Mouse (Mus musculus): Measurements from ENCODE around the gene Ppp1r1c. TPM values are rescaled to one million over a fixed set of nuclear protein-coding genes. Genes with fewer than 3 reads are reported as not detected.

Gene Ppp1r1c
- polyA plus RNA-seq, 1 experiment = not detected

DNA sequence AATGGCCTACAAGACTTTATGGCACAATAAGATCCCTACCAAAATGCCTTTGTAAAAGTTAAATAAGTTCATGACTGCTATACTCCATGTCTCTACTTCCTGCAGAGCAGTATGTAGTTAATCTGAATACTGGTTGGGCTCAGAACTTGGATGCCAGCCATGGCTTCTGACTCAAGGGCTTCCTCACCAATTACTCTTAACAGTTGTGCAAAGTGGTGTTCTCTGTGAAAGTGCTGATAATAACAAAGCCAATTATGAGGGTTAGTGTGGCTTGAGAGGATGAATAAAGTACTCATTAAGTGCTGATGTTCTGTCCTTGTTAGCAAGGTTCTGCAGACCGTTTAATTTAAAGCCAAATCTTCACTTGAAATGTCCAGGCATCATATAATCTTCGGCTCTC lies 31.4 kb downstream of the Ppp1r1c start:
- DNase-seq (ENCODE audit: low read depth, low spot score) = no peak
- 70% methylated on average over 2 of the region's 2 CpGs for WGBS

DNA sequence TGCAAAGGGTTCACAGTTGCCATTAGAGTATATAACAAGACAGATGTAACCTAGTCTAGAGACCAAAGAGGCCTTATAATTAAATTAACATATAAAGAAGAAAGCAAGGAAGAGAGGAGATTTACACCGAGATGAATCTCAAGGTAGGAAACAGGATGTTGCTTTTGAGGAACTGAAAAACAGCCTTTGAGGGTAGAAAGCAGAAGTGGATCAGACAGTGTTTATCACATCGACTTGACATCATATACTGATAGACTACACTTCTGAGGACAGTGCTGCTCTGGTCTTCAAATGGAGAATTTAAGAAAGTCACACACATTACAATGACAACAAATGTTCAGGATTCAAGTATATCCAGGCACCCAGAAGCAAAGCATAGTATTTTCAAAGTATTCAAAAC lies 34.4 kb downstream of the Ppp1r1c start:
- WGBS = 78% methylated on average over 2 of the region's 2 CpGs
- no peak for DNase-seq (ENCODE audit: low read depth, low spot score)

DNA sequence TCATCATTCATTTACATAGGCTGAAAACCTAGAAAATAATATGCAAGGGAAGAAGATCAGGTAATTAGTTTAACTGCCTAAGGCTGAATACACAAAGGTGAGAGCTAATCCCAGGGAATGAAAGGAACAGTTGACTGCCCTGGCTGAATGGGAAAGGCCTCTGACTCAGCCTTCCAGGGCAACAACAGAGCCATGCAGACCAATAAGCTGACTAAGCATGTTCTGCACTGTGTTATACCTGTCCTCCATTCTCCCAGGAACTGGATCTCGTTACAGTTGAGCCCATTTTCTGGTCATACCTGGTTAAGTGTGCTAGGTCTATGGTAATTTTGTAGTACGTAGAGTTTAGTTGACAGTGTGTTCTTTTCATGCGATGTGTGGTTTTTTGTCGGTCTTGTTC lies 36.6 kb downstream of the Ppp1r1c start:
- 94% methylated on average over 4 of the region's 4 CpGs for WGBS

DNA sequence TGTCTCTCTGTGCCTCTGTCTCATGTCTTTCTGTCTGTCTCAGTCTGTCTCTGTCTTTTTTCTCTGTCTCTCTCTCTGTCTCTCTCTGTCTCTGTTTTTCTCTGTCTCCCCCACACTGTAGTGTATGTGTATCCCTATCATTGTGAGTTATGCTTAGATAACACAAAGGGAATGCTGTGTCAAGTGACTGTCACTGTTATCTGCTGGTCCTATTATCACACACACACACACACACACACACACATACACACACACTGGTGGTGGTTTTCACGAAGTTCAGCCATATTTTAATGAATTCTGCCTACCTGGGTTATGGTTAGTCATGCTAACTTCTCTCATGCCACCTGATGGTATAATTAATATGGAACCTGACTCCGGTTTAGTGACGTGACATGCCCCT lies 44.1 kb downstream of the Ppp1r1c start:
- 76% methylated on average over 3 of the region's 3 CpGs for WGBS
- DNase-seq (ENCODE audit: low read depth, low spot score) = no peak

More for the DNA sequence above, 36.6 kb downstream of the Ppp1r1c start:
- no peak for DNase-seq (ENCODE audit: low read depth, low spot score)

DNA sequence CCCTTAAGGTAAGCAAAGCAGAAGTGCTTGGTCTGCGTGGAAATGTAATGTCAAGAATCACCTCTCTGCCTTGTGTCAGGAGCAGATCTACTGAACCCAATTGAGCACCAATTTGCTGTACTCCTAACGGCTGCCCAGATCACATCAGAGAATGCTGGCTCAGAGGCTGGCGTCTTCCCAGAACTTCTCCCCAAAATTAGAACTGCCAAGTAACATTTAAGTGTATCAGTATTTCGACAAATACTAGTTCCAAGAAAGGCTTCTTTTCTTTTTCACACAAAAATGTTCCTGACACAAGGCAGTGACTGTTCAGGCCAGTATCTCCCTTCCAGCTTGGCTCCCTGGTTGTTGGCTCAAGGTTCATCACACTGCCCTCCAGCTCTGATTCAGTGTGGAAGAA lies 52.4 kb downstream of the Ppp1r1c start:
- no peak for DNase-seq (ENCODE audit: low read depth, low spot score)
- 76% methylated on average over 4 of the region's 4 CpGs for WGBS

DNA sequence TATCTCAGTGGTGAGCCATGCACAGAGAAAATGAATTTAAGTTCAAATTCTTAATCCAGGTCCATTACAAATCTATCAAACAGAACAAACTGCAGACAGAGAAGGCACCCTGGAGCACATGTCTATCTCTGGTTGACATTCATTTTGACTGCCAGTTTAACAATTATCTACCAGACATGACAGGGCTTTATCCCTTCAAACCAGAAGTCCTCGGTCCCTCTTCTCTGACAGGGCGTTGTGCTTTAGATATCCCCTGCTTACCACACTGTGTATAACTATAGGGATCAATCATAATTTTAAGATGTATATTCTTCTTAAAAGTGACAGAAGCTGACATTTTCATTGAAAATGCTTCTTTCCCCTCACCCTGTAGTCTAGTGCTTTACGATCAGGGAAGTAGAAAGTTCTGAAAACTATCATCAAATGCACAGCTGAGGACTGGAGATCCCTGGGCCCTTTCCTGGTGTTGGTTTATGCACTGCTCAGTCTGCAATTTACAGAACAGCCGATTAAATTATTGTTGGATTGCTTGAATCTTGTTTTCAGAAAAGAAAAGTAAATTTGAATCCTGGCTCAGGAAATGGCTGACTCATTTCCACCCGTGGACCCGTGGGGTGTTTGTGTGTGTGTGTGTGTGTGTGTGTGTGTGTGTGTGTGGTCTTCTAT lies 55.3 kb downstream of the Ppp1r1c start:
- 61% methylated on average over 6 of the region's 6 CpGs for WGBS
- no peak for DNase-seq (ENCODE audit: low read depth, low spot score)

DNA sequence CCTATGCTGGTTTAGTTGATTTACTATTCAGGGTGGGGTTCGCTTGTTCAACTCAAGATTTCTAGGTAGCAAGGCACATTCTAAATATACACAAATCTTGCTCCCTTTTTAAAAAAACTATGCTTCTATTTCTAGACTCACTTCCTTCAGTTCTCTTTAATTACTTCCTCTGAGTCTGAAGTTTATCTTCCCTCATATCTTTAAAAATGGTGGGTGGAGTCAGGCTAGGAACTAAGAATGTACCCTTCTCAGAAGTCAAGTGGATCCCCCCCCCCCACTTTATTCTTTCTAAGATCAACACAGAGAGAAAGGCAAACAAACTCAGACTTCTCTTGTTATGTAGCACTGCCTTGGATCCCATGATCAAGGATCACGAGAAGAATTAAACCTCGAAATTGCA lies 57.5 kb downstream of the Ppp1r1c start:
- no peak for DNase-seq (ENCODE audit: low read depth, low spot score)
- WGBS = 55% methylated on average over 3 of the region's 3 CpGs

DNA sequence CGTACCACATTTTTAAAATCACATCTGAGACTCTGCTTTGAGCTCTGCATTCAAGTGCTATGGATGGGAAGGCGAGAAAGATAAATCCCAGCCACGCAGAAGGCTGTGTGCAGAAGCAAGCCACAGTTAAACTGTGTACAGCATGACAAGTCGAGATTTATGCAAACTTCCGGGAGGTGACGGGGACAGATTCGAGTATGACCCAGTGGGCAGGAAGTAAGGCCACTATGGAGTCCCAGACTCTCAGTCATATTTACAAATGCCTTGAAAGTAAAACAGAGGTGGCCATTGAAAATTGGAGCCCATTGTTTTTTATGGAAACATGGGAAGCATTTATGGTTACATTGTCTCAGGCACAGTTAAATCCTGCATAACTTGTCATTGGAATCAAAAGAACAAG lies 58.1 kb downstream of the Ppp1r1c start:
- 69% methylated on average over 7 of the region's 7 CpGs for WGBS
- no peak for DNase-seq (ENCODE audit: low read depth, low spot score)

DNA sequence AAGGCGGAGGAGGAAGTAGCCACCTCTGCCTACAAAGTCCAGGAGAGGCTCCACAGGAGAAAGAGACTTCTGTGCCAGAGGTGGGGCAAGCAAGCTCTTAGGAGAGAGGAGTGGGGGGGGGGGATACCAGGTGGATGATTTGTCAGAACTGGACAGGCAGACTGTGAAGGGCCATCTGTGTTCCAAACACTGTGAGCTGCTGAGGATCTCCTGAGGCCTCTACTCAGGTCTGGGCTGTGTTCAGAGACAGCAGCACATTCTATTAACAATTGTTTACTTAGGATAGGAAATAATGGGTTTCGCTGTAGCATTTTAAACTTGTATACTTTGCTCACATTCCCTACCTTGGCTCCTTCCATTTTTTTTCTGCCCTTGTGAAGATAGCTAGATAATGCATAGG lies 61.0 kb downstream of the Ppp1r1c start:
- no peak for DNase-seq (ENCODE audit: low read depth, low spot score)
- 61% methylated on average over 2 of the region's 2 CpGs for WGBS

DNA sequence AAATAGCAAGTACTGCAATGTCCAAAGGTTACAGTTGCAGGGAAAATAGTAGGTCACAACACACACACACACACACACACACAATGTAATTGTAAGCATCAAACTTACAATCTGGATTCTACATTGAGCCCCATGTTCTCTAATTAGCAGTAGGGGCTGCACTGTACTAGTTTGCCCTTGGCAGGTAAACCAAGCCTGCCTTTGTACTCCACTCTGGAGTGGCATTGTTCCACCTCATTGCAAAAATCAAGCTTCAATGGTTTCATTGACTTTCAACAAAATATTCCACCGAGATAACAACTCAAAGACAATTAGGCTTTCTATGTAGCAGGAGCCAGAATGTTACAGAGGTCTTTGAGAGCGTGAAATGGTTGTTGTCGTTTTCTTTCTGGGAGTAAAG lies 62.7 kb downstream of the Ppp1r1c start:
- DNase-seq (ENCODE audit: low read depth, low spot score) = no peak
- WGBS = 86% methylated on average over 3 of the region's 3 CpGs

DNA sequence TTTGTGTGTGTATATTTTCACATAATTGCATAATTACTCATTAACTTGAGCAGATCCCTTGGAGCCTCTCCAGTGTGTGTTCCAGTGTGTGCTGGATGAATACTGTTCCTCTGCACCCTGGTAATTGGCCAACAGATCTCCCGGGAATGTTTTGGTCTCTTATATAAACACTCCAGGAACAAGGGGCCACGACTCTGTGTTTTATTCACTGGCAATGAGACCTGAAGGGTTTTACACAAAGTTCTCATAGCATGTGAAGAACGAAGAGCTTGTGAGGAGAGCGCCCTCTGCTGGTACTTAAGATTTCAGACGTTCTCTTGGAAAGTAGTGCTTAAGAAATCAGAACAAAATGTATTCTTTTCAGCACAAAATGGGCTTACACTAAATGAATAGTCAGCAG lies 66.8 kb downstream of the Ppp1r1c start:
- DNase-seq (ENCODE audit: low read depth, low spot score) = peak; percentile 70
- under 1% methylated on average over 5 of the region's 5 CpGs for WGBS

DNA sequence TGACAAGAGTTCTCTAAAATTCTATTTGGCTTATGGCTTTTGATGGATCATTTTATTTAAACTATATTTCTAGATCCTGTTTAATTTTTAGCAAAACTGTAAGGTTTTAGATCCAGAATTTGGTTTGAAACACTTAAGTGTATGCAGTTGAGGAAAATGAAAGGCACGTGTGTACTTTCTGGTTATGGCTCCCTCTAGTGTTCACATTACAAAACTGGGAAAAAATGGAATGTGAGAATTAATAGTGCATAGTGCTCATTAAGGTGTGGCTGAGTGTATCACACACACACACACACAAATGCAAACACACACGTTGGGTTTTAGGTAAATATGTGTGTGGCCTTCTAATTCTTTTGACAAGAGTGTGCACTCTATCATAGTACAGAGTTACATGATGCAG lies 70.2 kb downstream of the Ppp1r1c start:
- 66% methylated on average over 2 of the region's 2 CpGs for WGBS
- DNase-seq (ENCODE audit: low read depth, low spot score) = no peak

DNA sequence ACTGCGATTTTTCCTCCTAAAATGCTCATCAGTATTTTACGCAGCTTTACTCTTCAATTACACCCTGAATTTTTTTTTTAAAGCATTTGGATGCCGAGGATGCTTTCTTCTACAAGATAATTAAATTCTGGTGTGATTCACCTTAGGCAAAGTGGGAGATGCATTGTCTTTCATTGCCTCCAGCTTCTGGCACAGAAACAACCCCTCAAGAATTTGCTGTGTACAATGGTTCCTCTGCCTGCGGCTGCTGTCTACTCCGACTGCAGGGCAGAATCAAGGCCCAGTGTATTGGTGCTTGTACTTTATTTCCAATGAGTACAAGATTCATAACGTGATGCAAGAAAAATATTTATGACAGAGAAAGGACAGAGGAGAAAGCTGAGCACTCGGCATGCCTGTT lies 73.2 kb downstream of the Ppp1r1c start:
- DNase-seq (ENCODE audit: low read depth, low spot score) = no peak
- 62% methylated on average over 7 of the region's 7 CpGs for WGBS

DNA sequence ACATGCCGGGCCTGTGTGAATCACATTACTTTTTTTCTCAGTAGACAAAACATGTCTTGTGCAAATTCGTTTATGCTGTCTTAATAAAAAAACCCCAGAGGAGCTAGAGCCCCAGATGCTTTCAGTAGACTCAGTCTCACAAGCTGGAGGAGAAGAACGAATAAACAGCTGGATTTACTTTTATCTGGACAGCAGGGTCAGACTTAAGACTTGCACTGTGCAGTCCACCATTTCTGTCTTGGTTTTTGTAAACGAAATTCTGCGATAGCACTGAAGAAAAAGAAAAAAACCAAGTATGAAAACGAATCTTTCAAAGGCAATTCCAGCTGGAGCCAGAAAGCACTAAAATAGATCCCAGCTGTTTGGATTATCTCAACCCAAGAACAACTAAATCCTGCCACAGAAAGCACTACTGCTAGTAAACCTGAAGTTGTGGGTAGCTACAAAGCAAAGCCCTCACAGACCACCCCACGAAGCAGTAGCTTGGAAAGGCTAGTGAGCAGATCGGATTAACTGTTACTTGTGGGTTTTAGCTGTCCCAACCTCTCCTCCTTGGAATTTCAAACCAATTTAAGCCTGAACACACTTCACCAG lies 78.1 kb downstream of the Ppp1r1c start:
- 54% methylated on average over 8 of the region's 8 CpGs for WGBS
- DNase-seq (ENCODE audit: low read depth, low spot score) = no peak

DNA sequence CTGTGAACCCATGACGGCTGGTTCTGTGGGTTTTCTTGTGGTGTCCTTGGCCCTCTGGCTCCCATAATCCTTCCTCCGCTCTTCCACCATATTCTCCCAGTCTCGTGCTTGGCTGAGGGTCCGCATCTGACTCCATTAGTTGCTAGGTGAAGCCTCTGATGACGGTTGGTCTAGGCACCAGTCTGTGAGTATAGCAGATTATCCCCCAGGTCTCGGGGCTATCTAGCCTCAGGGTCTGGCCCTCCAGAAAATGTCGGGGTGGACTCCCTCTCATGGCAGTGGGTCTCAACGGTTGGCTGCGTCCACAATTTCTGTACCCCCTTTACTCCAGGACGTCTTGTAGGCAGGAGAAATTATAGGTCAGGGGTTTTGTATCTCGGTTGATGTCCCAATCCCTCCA lies 78.9 kb downstream of the Ppp1r1c start:
- DNase-seq (ENCODE audit: low read depth, low spot score) = no peak
- WGBS = 86% methylated on average over 11 of the region's 11 CpGs

DNA sequence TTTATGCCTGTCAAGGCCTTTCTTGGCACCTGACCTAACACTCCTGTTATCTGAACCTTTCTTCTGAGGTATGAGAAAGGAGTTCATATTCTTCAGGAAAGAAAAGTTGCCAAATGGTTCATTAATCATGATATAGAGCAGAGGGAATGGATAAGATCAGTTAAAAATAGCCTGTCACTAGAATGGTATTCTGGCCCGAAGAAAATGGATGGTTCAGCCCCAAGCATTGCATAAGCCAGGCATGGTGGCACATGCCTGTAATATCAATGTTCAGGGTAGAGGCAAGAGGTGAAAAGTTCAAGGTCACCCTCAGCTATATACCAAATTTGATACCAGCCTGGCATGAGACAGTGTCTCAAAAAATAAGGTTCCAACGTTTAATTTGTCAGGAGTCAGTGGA lies 85.6 kb downstream of the Ppp1r1c start:
- DNase-seq (ENCODE audit: low read depth, low spot score) = no peak
- WGBS = 79% methylated on average over 2 of the region's 2 CpGs

DNA sequence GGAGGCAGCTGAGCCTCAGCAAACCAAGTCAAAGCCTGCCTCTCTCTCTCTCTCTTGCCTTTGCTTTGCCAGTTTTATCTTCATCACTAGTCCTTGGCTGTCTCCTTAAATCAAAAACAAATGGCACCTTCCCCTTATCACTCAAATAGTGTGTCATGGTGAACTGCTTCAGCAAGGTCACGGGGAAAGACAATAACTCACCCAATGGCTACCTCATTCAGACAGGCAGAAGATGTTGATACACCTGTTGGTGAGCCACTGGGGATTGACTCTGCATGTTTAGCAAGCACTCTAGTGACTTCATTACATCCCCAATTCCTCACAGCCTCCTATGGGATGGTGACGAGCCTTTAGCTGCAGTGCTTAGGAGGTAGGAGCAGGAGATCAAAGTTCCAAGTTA lies 89.9 kb downstream of the Ppp1r1c start:
- no peak for DNase-seq (ENCODE audit: low read depth, low spot score)
- 52% methylated on average over 2 of the region's 2 CpGs for WGBS

DNA sequence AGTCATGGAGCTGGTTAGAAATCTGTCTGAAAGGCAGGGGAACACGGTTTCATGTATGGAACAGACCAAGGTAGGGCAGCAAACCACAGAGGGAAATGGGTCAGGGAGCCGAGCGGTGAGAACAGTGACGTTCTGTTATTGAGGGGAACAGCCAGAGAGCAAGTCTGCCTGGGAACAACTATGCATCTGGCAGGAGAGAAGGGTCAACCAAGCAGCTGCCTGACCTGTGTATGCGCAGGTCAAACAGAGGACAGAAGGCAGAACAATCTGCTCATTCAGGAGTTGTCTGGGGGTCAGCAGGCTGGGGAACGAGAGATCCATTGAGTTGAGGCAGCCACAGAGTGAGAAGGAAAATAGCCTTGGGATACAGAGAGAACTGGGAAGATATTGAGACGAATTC lies 91.0 kb downstream of the Ppp1r1c start:
- no peak for DNase-seq (ENCODE audit: low read depth, low spot score)
- 52% methylated on average over 7 of the region's 7 CpGs for WGBS

DNA sequence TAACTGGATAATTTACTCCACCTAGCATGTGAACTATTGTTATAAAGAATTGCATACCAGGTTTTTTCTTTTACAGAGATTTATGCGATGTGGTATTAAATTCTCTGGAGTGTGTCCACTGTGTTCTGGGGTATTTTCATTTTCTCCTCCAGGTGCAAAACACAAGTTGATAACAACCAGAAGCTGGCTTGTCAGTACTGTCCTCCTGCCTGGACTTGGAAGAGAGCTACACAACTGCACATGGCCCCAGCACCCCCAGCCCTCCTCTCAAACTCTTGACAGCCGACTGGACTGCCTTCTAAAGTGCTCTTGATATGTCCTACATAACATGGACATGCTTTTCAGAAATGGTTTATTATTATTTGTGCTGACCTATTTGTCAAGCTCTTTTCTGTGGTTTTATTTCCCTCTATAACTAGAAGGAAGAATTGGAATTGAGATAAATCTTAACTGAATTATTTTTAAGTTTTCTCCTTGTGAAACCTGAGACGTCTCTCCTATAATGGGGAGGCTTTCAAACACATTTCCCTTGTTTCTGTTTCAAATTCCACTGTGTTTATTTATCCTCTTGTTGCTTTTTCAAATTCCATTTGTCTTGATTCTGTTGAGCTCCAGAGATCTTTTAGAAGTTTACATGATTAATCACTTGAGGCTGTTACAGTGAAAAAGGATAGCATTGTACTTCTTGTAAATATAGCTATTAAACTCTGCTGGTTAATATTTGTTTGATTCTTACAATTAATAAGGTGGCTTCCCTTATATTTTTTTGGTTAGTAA lies 108.3 kb downstream of the Ppp1r1c start:
- 54% methylated on average over 3 of the region's 3 CpGs for WGBS
- DNase-seq (ENCODE audit: low read depth, low spot score) = no peak

DNA sequence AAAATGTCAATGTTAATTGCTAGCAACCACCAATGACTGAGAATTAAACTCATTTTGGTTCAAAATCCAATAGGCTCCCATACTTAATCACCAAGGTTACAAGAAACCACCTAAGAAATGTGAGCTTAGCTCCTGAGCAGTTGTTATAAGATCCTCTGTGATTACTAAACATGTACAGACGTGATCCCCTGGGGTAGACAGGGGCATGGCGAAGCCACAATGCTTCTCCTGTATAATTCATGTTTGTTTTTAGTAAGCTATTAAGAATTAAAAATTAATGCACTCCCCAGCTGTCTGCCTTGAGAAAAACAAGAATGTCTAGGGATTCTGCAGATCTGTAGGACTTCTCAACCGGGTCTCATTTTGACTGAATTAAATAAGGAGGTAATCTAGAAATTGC lies 112.0 kb downstream of the Ppp1r1c start:
- 83% methylated on average over 3 of the region's 3 CpGs for WGBS

DNA sequence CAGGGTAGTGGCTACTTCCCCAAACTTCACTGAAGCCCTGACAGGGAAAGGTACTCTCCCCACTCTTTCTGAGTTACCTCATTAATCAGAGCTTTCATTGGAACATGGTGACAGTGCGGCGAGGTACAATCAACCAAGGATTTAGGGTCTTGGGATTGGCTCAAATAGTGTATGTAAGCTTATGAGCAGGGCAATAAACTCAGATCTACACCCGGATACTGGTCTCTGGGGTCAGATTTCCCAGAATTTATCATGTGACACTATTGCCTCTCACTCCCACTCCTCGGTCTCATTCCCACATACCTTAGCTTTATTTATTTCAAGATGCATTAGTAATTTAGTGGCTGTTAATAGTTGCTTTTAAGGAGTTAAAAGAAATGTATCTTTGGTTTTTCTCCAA lies 118.3 kb downstream of the Ppp1r1c start:
- 67% methylated on average over 4 of the region's 4 CpGs for WGBS

More for the DNA sequence above, 112.0 kb downstream of the Ppp1r1c start:
- DNase-seq (ENCODE audit: low read depth, low spot score) = no peak

More for the DNA sequence above, 118.3 kb downstream of the Ppp1r1c start:
- DNase-seq (ENCODE audit: low read depth, low spot score) = no peak

All from large intestine, adult 2 months (tissue).